19 mouse cellular contexts compared by ENCODE assay signal in the genomic region with DNA sequence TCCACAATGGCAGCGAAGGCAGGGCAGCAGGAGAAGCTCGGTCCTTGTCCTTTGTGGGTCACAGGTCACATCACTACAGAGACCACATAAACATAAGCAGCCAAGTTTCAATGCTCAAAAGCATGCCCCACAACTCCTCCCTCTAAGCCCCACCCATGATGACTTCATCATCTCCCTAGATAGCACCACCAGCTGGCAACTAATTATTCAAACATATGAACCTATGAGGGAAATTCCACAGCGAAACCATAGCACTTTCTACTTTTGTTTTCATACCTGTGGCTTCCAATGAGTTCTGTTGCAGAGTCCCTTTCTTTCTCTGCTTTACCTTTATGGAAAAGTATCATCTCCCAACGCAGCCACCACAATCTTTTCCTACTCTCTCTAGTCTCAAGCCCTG.
DNase-seq lines count a peak whose midpoint lies in the region; ATAC-seq and TF ChIP-seq lines count a peak whose summit lies in the region.
"Had no signal": no experiment of that assay in that cellular context is flagged by ENCODE, and none has a peak within 500 bp of the region (broad histone marks: within the 10 kb centered on the region; RNA-seq: fewer than 3 reads in every experiment).

No protein-coding gene starts in this region.

- H3K9ac ChIP-seq in CH12.LX (ENCODE audit: insufficient read depth, low read depth) = no peak overlapping the region

- ATAC-seq in inflammation-experienced regulatory T-cells, adult 6 months = no peak
- ATAC-seq: activated CD4-positive, CD25-positive, alpha-beta regulatory T cell, adult 4 months; CD4-positive, CD25-positive, alpha-beta regulatory T cell, adult 4 months; Patski had no signal

- no peak overlapping the region for H3K4me3 ChIP-seq in heart, embryonic 10.5 days
- H3K4me3 ChIP-seq in CH12.LX (replicated peaks in 1 of 3; ENCODE audit: low read depth in 2 of 3, low read length in 2 of 3, poor library complexity in 1 of 3) = no peak overlapping the region

- TF ChIP-seq POLR2A in CH12.LX (IDR thresholded peaks at IDR 0.05; ENCODE audit: low read depth, low read length) = no peak

- H3K4me2 ChIP-seq in CH12.LX (ENCODE audit: insufficient read depth, low read depth, poor library complexity, severe bottlenecking) = no peak overlapping the region

- H3K27ac ChIP-seq in heart, embryonic 10.5 days = no peak overlapping the region
- no peak overlapping the region for H3K27ac ChIP-seq in CH12.LX (ENCODE audit: insufficient read depth, low read depth)

- TF ChIP-seq EP300 in CH12.LX (IDR thresholded peaks at IDR 0.05; ENCODE audit: low read length) = no peak; the same call in 1 of the 2 replicates

- TF ChIP-seq RAD21 in CH12.LX (IDR thresholded peaks at IDR 0.05; ENCODE audit: low read depth, low read length) = no peak

- no peaks in the 10 kb centered on the region for H3K36me3 ChIP-seq in heart, embryonic 10.5 days
- no peaks in the 10 kb centered on the region for H3K36me3 ChIP-seq in CH12.LX (replicated peaks in 1 of 2; ENCODE audit: control insufficient read depth in 1 of 2, insufficient read depth in 1 of 2, low read length in 1 of 2)
- H3K36me3 ChIP-seq: G1E had no signal

- no peaks in the 10 kb centered on the region for H3K27me3 ChIP-seq in heart, embryonic 10.5 days (ENCODE audit: insufficient read depth, poor library complexity, severe bottlenecking)
- H3K27me3 ChIP-seq in CH12.LX (replicated peaks) = no peaks in the 10 kb centered on the region

- DNase-seq in heart, embryonic 10.5 days (ENCODE audit: low spot score) = peak; percentile 46
- DNase-seq in heart, postnatal 4 days = no peak
- DNase-seq in CH12.LX (ENCODE audit: extremely low read depth) = peak; percentile 57
- DNase-seq: adrenal gland, adult 2 months; adrenal gland, adult 8-10 months; adrenal gland, postnatal 10 days; adrenal gland, postnatal 14 days; adrenal gland, postnatal 25 days; adrenal gland, postnatal 36 days; B cell, adult 2 months; cerebellum, adult 11 months; cerebellum, adult 11-12 months; cerebellum, adult 18-20 months; cerebellum, adult 2 months had no signal

- no peak for TF ChIP-seq CTCF in CH12.LX (conservative IDR thresholded peaks at IDR 0.05 in 1 of 2, IDR thresholded peaks at IDR 0.05 in 1 of 2; ENCODE audit: low read depth in 2 of 2, low read length in 2 of 2)

- H3K9me3 ChIP-seq in heart, embryonic 10.5 days = no peaks in the 10 kb centered on the region
- H3K9me3 ChIP-seq in CH12.LX (replicated peaks; ENCODE audit: low read length) = no peaks in the 10 kb centered on the region

- no peaks in the 10 kb centered on the region for H3K79me2 ChIP-seq in CH12.LX (replicated peaks; ENCODE audit: control insufficient read depth, extremely low read depth, insufficient read depth, poor library complexity, severe bottlenecking)

- 84% methylated on average over 4 of the region's 4 CpGs for WGBS in heart, embryonic 10.5 days

- no peaks in the 10 kb centered on the region for H3K4me1 ChIP-seq in heart, embryonic 10.5 days
- peaks cover 2 to 30% of the 10 kb centered on the region in 2 experiments; a peak in 2 of 4 replicates for H3K4me1 ChIP-seq in CH12.LX (ENCODE audit: control insufficient read depth in 1 of 2, insufficient read depth in 2 of 2)

- in situ Hi-C loops in CH12.LX (cut with MboI; ENCODE audit: low pct_ligation_motif_present, low pct_unique_long_range_greater_than_20kb, low sequenced_read_pairs) = no loop called here

- dilution Hi-C loops in CH12.LX (cut with MboI; ENCODE audit: extremely low pct_ligation_motif_present, extremely low pct_unique_long_range_greater_than_20kb, low sequenced_read_pairs) = no loop called here

TF ChIP-seq in CH12.LX, 34 proteins besides CTCF, POLR2A, EP300 and RAD21:
- peak; percentile 25; the same call in 1 of the 2 replicates for TF ChIP-seq JUN (IDR thresholded peaks at IDR 0.05; ENCODE audit: insufficient read depth, low read depth, low read length)
- TF ChIP-seq SIN3A (IDR thresholded peaks at IDR 0.05; ENCODE audit: low read length) = no peak
- TF ChIP-seq ETS1 (conservative IDR thresholded peaks at IDR 0.05; ENCODE audit: low read depth, low read length) = peak; percentile 88
- 0 out of 2 replicates have a peak, but pooled peaks have one; percentile 34 for TF ChIP-seq IRF4 (IDR thresholded peaks at IDR 0.05; ENCODE audit: low read depth, low read length)
- no peak for TF ChIP-seq BHLHE40 (IDR thresholded peaks at IDR 0.05; ENCODE audit: low read depth, low read length)
